Mouse (Mus musculus): ENCODE results near the gene Ech1. TPM values are rescaled to one million over a fixed set of nuclear protein-coding genes. Genes with fewer than 3 reads are reported as not detected.

Ech1 gene
- 233 TPM for polyA plus RNA-seq (2017; shearing (Covaris generic))

DNA sequence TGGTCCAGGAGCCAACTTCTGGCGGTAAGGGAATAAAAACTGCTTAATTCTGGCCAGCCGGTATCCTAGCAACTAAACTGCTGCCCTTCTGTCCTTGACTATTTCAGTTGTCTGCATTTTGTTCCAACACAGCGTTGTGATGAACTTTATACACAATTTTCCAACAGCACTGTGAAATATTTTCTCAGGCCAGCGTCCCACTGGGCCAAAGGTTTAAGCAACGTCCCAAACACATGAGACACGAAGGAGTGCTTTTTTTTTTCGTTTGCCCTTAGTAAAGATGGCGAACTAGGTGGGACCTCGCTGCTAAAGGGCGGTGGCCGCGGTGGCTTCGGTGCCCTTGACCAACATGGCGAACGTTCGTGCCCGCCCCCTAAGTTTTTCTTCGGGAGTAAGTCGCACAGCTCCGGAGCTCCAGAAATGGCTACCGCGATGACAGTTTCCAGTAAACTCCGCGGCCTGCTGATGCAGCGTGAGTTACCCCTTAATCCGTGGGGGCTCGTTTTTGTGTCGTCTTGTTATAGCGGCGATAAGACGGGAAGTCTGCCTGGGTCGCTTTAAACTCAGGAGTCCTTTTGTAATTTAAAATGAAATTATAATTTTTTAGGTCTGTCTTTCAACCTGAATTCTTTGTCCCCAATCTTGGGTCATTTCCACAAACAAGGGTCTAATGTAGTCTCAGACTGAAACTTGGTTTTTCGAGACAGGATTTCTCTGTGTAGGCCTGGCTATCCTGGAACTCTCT lies at the start of gene Ech1:
Ech1 (plus strand) TSS at position 277 of the 745 bp plus-strand sequence.

GRCm38 (mm10) chr7:28788307-28789195 lies 36.5 kb upstream of the Ech1 start, which contains the start of gene Rinl:
Gene Rinl, plus strand, starts transcription at chr7:28788969.

DNA sequence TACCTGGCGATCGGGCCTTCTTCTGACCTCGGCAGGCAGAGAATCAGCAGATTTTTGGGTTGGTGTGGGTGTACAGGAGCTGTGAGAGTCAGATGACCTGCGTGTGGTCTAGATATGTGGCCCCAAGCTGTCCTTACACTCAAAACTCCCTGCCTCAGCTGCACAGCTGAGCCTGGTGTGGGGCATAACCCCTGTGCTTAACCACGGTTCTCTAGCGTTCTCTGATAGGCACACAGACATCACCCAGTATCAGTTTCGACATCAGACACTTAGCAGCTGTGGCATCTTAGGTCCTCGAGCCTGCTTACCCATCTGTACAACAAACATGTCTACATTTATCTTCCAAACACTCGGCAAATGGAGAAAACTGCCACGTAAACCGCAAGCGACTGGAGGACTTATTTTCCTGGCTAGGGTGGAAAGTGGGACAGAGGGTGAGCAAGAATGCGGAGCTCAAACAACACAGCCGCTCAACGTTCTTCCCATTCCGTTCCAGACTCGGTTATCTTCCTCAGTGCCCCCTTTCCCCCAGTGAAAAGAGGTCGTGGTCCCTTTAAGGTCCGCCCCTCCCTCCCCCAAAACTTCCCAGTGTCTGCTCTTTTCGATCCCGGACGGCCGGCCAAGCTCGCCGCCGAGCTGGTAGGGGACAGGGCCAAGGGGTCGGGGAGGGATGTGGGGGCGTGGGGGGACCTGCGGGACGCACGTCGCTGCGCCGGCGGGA lies 16.6 kb upstream of the Ech1 start, which contains the start of gene Hnrnpl:
Hnrnpl (plus strand) TSS at position 321 of the 721 bp plus-strand sequence.

DNA sequence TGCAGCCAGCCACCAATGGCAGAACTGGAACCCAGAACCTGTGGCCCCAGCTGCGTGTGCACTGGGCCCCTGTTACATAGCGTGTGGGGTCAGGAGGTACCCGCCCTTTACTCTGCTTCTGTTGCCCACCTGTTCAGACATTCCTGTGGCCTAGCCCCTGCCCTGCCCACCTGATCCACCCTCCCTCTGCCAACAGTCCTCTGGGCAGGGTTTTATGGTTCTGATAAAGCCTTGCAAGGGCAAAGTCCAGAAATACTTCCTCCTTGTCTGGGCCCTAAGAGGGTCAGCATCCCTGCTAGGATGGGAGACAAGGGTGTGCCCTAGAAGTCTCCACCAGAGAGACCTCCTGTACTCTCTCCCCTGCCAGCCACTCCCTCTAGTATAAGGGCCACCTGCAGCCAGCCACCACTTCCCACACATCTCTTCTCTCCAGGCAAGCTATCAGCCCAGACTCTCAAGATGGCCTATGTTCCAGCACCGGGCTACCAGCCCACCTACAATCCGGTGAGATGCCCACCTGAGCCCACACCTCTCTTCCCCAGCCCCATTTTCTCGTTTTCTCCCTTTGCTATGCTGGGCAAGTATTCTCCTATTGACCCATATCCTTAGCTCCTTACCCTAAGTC lies 8.8 kb downstream of the Ech1 start, which contains the start of gene Lgals4:
Lgals4 (plus strand) TSS at position 132 of the 625 bp plus-strand sequence.

GRCm38 (mm10) chr7:28863540-28863939 lies 38.5 kb downstream of the Ech1 start, which contains the start of gene Lgals7:
Gene Lgals7, plus strand, starts transcription at chr7:28863853.

GRCm38 (mm10) chr7:28881199-28881598 lies 56.2 kb downstream of the Ech1 start, which contains the start of gene Capn12:
Gene Capn12, plus strand, starts transcription at chr7:28881422.

Other genes with a start within 250 kb of the Ech1 start
- gene Samd4b, start 227.1 kb upstream of the Ech1 start, polyA plus RNA-seq (2017; shearing (Covaris generic)) = 5.2 TPM
- gene Pak4, start 227.0 kb upstream of the Ech1 start, polyA plus RNA-seq (2017; shearing (Covaris generic)) = 7.0 TPM
- not detected for gene Acp7, start 193.9 kb upstream of the Ech1 start, polyA plus RNA-seq (2017; shearing (Covaris generic))
- 4.3 TPM for gene Fbxo27, start 132.4 kb upstream of the Ech1 start, polyA plus RNA-seq (2017; shearing (Covaris generic))
- gene Fbxo17, start 108.4 kb upstream of the Ech1 start, polyA plus RNA-seq (2017; shearing (Covaris generic)) = 10.2 TPM
- gene Mrps12, start 83.4 kb upstream of the Ech1 start, polyA plus RNA-seq (2017; shearing (Covaris generic)) = 95.3 TPM
- gene Sars2, start 83.2 kb upstream of the Ech1 start, polyA plus RNA-seq (2017; shearing (Covaris generic)) = 17.6 TPM
- gene Ccer2, start 69.0 kb upstream of the Ech1 start, polyA plus RNA-seq (2017; shearing (Covaris generic)) = not detected
- 99.7 TPM for gene Sirt2, start 58.5 kb upstream of the Ech1 start, polyA plus RNA-seq (2017; shearing (Covaris generic))
- gene Nfkbib, start 57.7 kb upstream of the Ech1 start, polyA plus RNA-seq (2017; shearing (Covaris generic)) = 119 TPM
- 297 TPM for gene Rinl, start 36.2 kb upstream of the Ech1 start, polyA plus RNA-seq (2017; shearing (Covaris generic))
- 124 TPM for gene Hnrnpl, start 16.7 kb upstream of the Ech1 start, polyA plus RNA-seq (2017; shearing (Covaris generic))
- 26.2 TPM for gene Lgals4, start 8.6 kb downstream of the Ech1 start, polyA plus RNA-seq (2017; shearing (Covaris generic))
- gene Lgals7, start 38.6 kb downstream of the Ech1 start, polyA plus RNA-seq (2017; shearing (Covaris generic)) = 0.40 TPM
- gene Capn12, start 56.2 kb downstream of the Ech1 start, polyA plus RNA-seq (2017; shearing (Covaris generic)) = not detected
- 380 TPM for gene Actn4, start 137.1 kb downstream of the Ech1 start, polyA plus RNA-seq (2017; shearing (Covaris generic))
- gene Eif3k, start 156.6 kb downstream of the Ech1 start, polyA plus RNA-seq (2017; shearing (Covaris generic)) = 338 TPM
- 163 TPM for gene Map4k1, start 156.8 kb downstream of the Ech1 start, polyA plus RNA-seq (2017; shearing (Covaris generic))